Mouse (Mus musculus): ENCODE data around the gene Smpd4.

Gene Smpd4

DNA sequence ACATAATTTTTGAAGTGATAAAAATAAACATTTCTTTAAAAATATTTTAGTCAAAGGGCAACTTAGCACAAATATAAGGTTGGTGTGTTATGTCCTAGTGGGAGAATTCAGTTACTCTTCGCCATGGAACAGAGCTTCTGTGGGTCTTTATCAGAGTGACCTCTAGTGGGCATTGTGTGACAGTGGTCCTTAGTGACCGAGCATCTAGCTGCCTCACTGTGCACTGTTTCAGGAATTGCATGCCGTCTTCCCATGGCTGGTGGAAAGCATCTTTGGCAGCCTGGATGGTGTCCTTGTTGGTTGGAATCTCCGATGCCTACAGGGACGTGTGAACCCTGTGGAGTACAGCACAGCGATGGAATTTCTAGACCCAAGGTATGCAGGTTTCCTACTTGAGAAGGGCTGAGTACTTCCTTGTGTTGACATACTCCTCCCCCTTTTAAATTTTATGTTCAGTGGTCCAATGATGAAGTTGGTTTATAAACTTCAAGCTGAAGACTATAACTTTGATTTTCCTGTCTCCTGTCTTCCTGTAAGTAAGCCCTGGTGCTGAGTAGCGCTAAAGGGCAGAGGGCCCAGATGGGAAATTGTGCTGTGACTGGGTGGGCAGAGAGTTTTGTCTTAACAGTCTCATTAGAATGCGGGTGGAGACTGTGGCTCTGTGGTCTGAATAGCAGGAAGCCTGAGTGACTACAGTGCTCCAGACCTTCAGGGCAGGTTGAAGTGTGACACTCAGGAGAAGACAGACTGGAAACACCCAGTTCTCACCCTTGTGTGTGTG is 6.5 kb downstream of the Smpd4 start:
- POLR2A ChIA-PET = interaction anchor here in 3 of 4 experiments (0.5 to 2.9 kb wide), 10 partner anchors 9 to 303 kb away, joined by 3 to 10 read pairs (median 3); partner anchors contain the start of gene Ccdc74a (in 2 of the 3)
- CTCF ChIA-PET = interaction anchor here (0.6 to 1.7 kb wide), 27 partner anchors 8 to 223 kb away, joined by 3 to 17 read pairs (median 4); partner anchors contain the start of gene Ccdc74a (in 1 of the 4)

DNA sequence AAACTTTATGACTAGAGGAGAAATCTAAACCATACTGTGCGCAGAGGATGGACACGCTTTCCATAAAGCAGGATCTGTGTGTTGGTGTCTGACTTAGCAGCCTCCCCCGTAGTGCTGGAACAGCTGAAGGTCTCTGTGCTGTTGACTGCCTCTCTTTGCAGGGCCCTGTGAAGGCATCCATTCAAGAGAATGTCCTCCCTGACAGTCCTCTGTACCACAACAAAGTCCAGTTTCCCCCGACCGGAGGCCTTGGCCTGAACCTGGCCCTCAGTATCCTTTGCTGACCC is 7.1 kb downstream of the Smpd4 start:
- ChIA-PET CTCF (interaction anchor here in 2 of 4 experiments (0.6 to 1.4 kb wide), 5 partner anchors 11 to 153 kb away, joined by 3 to 8 read pairs (median 4); partner anchors contain the start of gene Ccdc74a (in 1 of the 2)), POLR2A (interaction anchor here in 1 of 4 experiments (1.2 to 1.7 kb wide), 3 partner anchors 11 to 19 kb away, joined by 4 to 6 read pairs (median 4); partner anchors contain the start of gene Ccdc74a)

DNA sequence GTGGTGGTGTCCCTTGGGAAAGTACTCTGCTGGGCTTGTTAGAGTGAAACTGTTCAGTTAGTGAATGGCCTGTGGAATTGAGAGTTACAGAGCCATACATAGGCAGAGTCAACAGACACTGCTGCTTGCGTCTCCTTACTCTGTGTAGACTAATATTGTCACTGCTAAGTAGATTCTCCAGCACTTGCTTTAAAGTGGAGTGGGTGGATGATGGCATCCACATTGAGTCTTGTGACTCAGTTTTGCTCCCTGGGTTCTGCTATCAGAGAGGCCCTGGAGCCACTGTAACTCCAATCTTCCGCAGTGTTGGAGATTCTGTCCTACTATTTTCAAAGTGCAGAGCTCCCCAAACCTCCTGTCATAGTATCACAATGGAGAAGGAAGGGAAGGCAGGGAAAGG is 13.4 kb downstream of the Smpd4 start:
- ChIA-PET POLR2A (interaction anchor here in 2 of 4 experiments (0.6 to 1.4 kb wide), 6 partner anchors 9 to 1332 kb away, joined by 3 to 9 read pairs (median 3); no protein-coding TSS in a partner anchor), CTCF (interaction anchor here in 1 of 4 experiments (1.3 to 1.5 kb wide), 2 partner anchors 74 to 159 kb away, joined by 3 to 4 read pairs; no protein-coding TSS in a partner anchor)

DNA sequence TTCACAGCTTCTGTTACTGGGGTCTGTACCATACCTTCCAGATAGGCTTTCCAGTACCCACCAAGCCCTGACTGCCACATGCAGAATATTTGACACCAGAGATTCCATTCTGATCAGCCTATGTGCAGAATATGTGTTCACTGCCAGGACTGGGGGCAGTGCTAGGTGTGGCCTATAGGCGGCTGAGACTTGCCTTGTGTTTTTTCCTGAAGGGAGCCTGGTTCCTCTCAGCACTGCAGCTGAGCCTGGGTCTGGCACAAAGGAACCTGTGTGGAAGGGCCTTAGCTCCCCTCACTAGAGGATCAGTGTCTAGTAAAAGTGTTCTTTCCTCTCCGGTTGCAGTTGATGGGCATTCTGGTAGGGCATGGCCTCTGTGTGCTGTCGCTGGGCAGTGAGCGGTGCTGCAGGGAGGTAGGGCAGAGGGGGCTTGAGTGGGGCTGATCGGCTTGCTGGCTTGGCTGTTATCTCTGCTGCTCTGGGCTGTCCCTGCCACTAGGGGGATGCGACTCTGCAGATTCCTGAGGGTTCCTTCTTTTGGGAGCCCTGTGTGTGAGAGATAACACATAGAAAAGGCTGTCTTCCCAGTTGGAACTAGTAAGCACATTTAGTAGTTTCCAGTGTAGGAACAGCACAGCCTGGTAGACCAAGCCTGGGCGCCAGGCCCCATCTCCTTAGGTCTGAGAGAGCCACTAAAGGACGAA is 14.5 kb downstream of the Smpd4 start:
- ChIA-PET CTCF (interaction anchor here in 3 of 4 experiments (0.6 to 1.5 kb wide), 7 partner anchors 8 to 160 kb away, joined by 3 to 4 read pairs (median 3); partner anchors contain the start of gene Ccdc74a (in 1 of the 3)), POLR2A (interaction anchor here in 2 of 4 experiments (0.8 to 2.2 kb wide), 8 partner anchors 8 to 157 kb away, joined by 3 to 8 read pairs (median 3); partner anchors contain the start of gene Smpd4 (in 1 of the 2))

DNA sequence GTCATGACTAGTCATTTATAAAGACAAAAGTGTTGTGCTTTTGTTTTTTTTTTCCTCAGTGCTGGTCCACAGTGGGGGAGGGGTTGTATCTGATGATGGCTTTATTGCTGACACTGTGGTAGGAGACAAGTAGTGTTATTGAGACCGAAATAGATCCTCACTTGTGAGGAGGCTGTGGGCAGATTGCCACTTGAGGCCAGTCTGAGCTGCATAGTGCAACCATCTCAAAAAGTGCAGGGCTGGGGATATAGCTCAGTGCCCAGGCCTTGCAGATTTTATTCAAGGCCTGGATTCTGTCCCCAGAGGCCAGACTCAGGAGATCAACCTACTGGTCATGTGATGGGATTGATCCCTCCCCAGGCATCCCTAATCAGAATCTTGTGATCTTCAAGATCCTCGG is 17.8 kb downstream of the Smpd4 start:
- POLR2A ChIA-PET = interaction anchor here in 3 of 4 experiments (0.7 to 1.8 kb wide), 8 partner anchors 9 to 218 kb away, joined by 3 to 6 read pairs (median 4); partner anchors contain the start of genes Ccdc74a (in 2 of the 3) and Smpd4 (in 1 of the 3)

DNA sequence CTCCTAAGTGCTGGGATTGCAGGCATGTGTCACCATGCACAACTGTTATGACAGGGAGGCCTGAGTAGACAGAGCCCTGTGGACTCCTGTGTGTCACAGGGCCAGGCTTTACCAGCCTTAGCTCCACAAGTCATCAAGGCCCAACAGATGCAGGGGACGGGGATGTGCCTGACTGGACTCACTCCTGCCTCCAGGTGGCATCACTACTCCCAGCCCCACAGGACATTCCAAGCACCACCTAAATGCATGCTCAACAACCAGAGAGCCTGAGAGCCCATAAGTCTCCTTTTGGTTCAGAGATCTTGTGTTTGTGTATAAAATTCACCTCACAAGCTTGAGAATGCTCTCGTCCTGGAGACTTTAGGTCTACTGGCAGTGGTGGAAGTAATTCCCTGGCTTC is 18.5 kb downstream of the Smpd4 start:
- ChIA-PET CTCF (interaction anchor here in 3 of 4 experiments (0.6 to 1.9 kb wide), 6 partner anchors 12 to 130 kb away, joined by 3 to 8 read pairs (median 4); no protein-coding TSS in a partner anchor), POLR2A (interaction anchor here in 3 of 4 experiments (0.7 to 1.8 kb wide), 6 partner anchors 8 to 161 kb away, joined by 3 to 6 read pairs (median 4); partner anchors contain the start of genes Ccdc74a (in 1 of the 3) and Smpd4 (in 1 of the 3))

More for the DNA sequence above, 17.8 kb downstream of the Smpd4 start:
- CTCF ChIA-PET = interaction anchor here in 3 of 4 experiments (1.2 to 1.9 kb wide), 4 partner anchors 11 to 22 kb away, joined by 3 to 8 read pairs (median 4); no protein-coding TSS in a partner anchor

DNA sequence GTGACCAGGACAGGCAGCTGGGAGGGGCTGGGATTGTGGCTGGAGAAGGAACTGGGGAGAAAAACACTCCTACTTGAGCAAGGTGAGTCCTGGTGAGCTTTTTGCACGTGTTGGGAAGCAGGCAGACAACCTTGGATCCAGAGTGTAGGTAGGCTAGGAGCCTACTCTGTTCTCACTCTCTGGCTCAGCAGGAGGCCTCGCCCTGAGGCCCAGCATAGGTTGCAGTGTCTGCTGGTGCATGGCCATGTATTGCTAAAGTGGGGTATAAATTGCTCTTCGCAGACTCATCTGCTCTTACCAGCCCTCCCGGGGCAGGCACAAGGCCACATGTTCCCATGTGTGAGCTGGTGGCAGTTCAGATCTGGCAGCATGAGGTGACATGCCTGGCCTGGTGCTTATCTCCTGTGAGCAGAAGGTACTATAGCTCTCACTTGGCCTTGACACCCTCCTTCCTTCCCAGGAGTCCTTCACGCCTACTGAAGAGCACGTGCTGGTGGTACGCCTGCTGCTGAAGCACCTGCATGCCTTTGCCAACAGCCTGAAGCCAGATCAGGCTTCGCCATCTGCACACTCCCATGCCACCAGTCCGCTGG is 19.0 kb downstream of the Smpd4 start:
- POLR2A ChIA-PET = interaction anchor here in 3 of 4 experiments (0.7 to 1.8 kb wide), 4 partner anchors 8 to 19 kb away, joined by 3 to 6 read pairs (median 6); partner anchors contain the start of genes Ccdc74a (in 1 of the 3) and Smpd4 (in 1 of the 3)
- CTCF ChIA-PET = interaction anchor here in 2 of 4 experiments (0.6 to 1.9 kb wide), 3 partner anchors 13 to 130 kb away, joined by 3 to 8 read pairs (median 3); no protein-coding TSS in a partner anchor

DNA sequence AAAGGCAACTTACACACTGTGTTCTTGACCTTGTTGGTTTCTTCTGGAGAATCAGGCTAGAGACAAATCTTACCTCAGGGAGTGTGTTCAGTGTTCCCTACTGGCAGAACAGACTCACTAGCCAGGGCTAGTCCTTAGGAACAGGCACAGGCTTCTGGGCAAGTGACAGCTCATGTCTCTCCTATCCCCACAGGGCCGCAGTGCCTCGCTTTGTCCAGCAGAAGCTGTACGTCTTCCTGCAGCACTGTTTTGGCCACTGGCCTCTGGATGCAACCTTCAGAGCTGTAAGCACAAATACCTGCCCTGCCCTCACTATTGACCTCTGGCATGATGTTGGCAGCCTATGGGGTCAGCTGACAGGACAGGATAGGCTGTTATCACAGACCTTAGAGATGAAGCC is 19.9 kb downstream of the Smpd4 start:
- ChIA-PET CTCF (interaction anchor here in 1 of 4 experiments (0.6 kb wide), 2 partner anchors 39 to 113 kb away, joined by 3 to 5 read pairs; no protein-coding TSS in a partner anchor), POLR2A (interaction anchor here in 1 of 4 experiments (3.0 kb wide), 1 partner anchor 11 kb away, joined by 12 read pairs; no protein-coding TSS in a partner anchor)

DNA sequence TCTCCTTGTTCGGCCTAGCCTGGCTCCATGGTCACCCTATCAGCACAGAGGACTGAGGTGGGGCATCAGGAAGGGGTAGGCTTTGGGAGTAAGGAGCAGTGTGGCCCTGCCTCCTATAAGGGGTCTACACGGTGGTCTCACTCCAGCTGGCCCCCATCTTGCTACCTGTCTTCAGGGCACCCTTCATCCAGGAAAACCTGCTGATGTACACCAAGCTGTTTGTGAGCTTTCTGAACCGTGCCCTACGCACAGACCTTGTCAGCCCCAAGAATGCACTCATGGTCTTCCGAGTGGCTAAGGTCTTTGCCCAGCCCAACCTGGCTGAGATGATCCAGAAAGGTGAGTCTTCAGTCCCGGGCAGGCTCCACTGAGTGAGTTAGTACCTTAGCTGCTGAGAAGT is 20.8 kb downstream of the Smpd4 start:
- ChIA-PET POLR2A (interaction anchor here in 3 of 4 experiments (0.6 to 3.3 kb wide), 7 partner anchors 10 to 69 kb away, joined by 3 to 12 read pairs (median 3); no protein-coding TSS in a partner anchor), CTCF (interaction anchor here in 1 of 4 experiments (0.5 to 1.1 kb wide), 2 partner anchors 25 to 106 kb away, joined by 3 read pairs; no protein-coding TSS in a partner anchor)

DNA sequence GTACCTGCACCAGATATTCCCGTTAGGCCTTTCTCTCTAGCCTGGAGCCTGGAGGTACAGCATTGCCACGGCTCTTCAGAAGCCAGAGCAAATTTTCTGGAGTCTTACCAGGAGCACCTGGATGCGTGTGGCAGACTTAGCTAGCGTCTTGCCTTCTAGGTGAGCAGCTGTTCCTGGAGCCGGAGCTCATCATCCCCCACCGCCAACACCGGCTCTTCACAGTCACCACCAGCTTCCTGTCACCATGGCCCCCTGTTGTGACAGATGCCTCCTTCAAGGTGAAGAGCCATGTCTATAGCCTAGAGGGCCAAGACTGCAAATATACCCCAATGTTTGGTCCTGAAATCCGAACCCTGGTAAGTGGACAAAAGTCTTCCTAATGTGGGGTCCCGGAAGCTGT is 21.6 kb downstream of the Smpd4 start:
- POLR2A ChIA-PET = interaction anchor here in 2 of 4 experiments (0.6 to 3.3 kb wide), 16 partner anchors 9 to 474 kb away, joined by 3 to 12 read pairs (median 3); partner anchors contain the start of gene Smpd4 (in 1 of the 2)
- CTCF ChIA-PET = interaction anchor here in 1 of 4 experiments (0.7 to 2.5 kb wide), 3 partner anchors 13 to 26 kb away, joined by 3 to 9 read pairs (median 3); no protein-coding TSS in a partner anchor

DNA sequence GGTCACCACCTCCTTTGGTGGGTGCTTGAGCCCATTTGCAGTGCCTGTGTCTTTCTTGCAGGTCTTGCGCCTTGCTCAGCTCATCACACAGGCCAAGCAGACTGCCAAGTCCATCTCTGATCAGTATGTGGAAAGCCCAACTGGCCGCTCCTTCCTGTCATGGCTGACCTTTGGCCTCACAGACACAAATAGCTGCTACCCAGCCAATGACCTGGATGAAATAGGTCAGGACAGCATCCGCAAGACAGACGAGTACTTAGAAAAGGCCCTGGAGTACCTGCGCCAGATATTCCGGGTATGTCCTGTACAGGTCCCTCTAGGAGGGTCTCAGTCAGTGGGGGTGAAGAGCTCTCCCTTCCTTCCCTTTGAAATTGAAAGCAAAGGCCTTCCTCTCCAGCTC is 22.1 kb downstream of the Smpd4 start:
- ChIA-PET POLR2A (interaction anchor here in 2 of 4 experiments (0.6 to 3.3 kb wide), 17 partner anchors 8 to 474 kb away, joined by 3 to 12 read pairs (median 4); partner anchors contain the start of gene Smpd4 (in 2 of the 2)), CTCF (interaction anchor here in 1 of 4 experiments (1.1 to 2.5 kb wide), 2 partner anchors 16 to 23 kb away, joined by 3 to 9 read pairs; no protein-coding TSS in a partner anchor)

DNA sequence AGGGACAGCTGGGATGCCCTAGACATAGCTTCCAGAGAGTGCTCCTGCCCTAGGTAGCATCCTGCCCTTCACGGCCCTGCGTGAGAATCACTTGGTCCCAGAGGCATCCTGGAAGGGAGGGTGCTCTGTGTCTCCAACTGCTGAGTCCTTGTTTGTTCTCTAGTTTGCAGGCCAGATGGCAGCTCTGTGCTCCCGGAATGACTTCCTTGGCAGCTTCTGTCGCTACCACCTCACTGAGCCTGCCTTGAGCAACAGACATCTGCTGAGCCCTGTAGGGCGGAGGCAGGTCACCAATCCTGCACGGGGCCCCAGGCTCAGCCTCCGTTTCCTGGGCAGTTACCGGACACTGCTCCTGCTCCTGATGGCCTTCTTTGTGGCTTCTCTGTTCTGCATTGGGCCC is 23.2 kb downstream of the Smpd4 start:
- POLR2A ChIA-PET = interaction anchor here in 2 of 4 experiments (0.9 to 6.4 kb wide), 16 partner anchors 9 to 196 kb away, joined by 3 to 29 read pairs (median 4); partner anchors contain the start of genes Smpd4 (in 2 of the 2) and Car15 (in 1 of the 2)
- CTCF ChIA-PET = interaction anchor here in 1 of 4 experiments (1.2 to 2.5 kb wide), 2 partner anchors 17 to 23 kb away, joined by 3 to 9 read pairs; partner anchors contain the start of gene Smpd4

DNA sequence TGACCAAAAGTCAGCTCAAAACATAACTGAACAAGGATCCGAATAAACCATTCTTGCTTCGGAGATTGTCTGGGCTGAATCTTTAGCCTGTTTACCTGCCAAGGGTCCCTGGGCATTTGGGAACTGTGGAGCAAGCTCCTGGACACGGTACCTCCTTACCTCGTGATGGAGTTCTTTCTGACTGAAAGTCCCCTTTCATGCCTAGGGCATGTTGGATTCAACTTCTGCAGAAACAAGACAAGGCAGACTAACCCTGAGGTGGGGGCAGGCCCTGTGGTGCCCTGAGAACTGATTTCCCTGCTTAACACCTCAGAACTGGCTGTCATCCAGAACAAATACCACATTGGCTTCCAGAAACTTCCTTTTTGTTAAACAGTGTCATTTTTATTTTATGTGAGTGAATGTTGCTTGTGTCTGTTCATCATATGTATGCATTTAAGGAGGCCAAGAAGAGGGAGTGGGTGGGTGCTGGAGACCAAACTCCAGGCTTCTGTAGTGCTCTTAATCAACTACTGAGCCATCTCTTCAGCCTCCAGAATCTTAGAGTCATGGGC is 24.4 kb downstream of the Smpd4 start:
- POLR2A ChIA-PET = interaction anchor here in 3 of 4 experiments (0.6 to 6.4 kb wide), 10 partner anchors 8 to 512 kb away, joined by 3 to 29 read pairs (median 4); partner anchors contain the start of genes Smpd4 (in 2 of the 3) and Thap7 (in 1 of the 3)
- CTCF ChIA-PET = interaction anchor here in 2 of 4 experiments (0.7 to 1.2 kb wide), 2 partner anchors 11 to 206 kb away, joined by 3 to 4 read pairs; no protein-coding TSS in a partner anchor

DNA sequence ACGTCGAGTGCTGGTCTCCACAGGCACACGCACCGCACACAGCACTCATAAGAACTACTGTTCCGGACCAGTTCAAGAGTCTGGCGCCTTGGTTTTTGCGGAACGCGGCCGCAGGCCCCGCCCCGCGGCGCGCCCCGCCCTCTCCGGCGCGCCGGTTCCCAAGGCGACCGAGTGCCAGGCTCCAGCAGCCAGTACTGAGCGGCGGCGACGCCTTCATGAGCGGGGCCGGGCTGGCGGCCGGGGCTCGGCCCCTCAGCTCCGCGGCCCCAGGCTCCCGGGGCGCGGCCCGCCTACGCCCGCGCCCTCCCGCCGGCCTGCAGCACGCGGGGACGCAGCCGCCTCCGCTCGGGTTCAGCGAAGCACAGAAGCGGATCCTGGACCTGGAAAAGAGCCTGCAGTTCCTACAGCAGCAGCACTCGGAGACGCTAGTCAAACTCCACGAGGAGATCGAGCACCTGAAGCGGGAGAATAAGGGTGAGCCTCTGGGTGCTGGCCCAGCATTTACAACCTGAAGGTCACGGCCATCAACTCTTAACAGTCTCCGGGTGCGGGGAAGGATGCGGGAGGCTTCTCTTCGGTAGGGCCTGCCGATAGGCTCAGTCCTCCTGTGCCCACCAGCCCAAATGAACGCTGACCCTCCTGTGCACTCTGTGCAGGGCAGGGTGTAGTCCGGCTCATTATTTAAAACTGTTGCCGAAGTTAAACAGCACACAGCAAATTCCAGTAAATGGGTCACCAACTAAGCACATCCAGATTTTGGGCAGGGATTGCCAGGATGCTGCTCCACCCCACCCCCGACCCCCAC is 27.4 kb downstream of the Smpd4 start, which contains the start of gene Ccdc74a:
Gene Ccdc74a (plus strand): TSS at position 161 of the 805 bp plus-strand sequence.
- ChIA-PET CTCF (interaction anchor here in 3 of 4 experiments (0.5 to 1.3 kb wide), 3 partner anchors 13 to 198 kb away, joined by 3 to 4 read pairs (median 3); no protein-coding TSS in a partner anchor), POLR2A (interaction anchor here in 3 of 4 experiments (0.5 to 6.4 kb wide), 21 partner anchors 9 to 749 kb away, joined by 3 to 29 read pairs (median 4); partner anchors contain the start of genes Smpd4 (in 2 of the 3) and Crkl (in 1 of the 3))

DNA sequence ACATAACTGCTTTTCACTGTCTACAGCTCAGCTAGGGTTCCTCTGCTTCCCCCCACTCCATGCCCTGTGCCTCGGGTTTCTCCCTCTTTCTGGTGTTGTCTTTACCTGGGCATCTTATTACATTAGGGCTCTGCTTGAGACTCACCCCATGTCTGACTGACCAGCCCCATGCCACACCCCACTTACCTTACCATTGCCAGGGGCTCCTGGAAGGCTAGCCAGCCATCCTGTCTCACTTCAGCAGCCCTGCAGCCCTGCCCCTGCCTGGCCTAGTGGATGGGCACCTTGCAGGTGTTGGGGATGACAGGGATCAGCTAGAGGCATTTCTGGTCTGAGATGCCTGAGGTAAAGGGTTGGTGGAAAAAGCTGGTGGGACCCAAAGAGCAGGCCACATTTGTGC is 28.0 kb downstream of the Smpd4 start:
- ChIA-PET POLR2A (interaction anchor here in 3 of 4 experiments (0.6 to 6.4 kb wide), 4 partner anchors 9 to 118 kb away, joined by 3 to 29 read pairs (median 9); partner anchors contain the start of gene Smpd4 (in 2 of the 3)), CTCF (interaction anchor here in 1 of 4 experiments (0.5 kb wide), 1 partner anchor 199 kb away, joined by 3 read pairs; no protein-coding TSS in a partner anchor)
